Mouse (Mus musculus) G1E (cell line): ENCODE results near the gene Rpl29. TPM values are rescaled to one million over a fixed set of nuclear protein-coding genes. Genes with fewer than 3 reads are reported as not detected.

Source experiments
- ATAC-seq: 2 replicates; pipeline ENCODE4 v1.8.0; 2016; ENCODE audit warnings: mild to moderate bottlenecking; ENCODE audit not compliant: insufficient number of reproducible peaks, poor library complexity, low FRiP score, severe bottlenecking; ENCODE audit errors: extremely low read depth
- DNase-seq: peaks from one replicate; pipeline ENCODE4 v3.0.0; 2012; ENCODE audit warnings: low spot score
- H3K27me3 ChIP-seq: 2 replicates; pipeline ENCODE4 v1.6.1; 2012; ENCODE audit warnings: mild to moderate bottlenecking, low read length, inconsistent platforms; ENCODE audit not compliant: insufficient read depth
- H3K36me3 ChIP-seq: replicated peaks from 2 replicates; pipeline ENCODE3; 2012; ENCODE audit warnings: mild to moderate bottlenecking, inconsistent platforms
- H3K4me1 ChIP-seq: 2 replicates; pipeline ENCODE4 v1.6.1; 2012; ENCODE audit warnings: low read depth, low read length, inconsistent platforms, mixed read lengths; ENCODE audit not compliant: insufficient read depth
- H3K4me3 ChIP-seq: 2 replicates; pipeline ENCODE4 v1.5.1; 2012; ENCODE audit warnings: low read depth, mild to moderate bottlenecking, inconsistent platforms, low read length, moderate library complexity, mixed read lengths
- H3K9me3 ChIP-seq: replicated peaks from 2 replicates; pipeline ENCODE4 v1.6.1; 2012; ENCODE audit warnings: inconsistent platforms
- CTCF ChIP-seq: IDR thresholded peaks from 2 replicates; pipeline ENCODE4 v1.5.1; 2012; ENCODE audit warnings: low read depth, low read length, inconsistent platforms, mixed read lengths
- GATA1 ChIP-seq: IDR thresholded peaks from 2 replicates; pipeline ENCODE4 v1.6.1; 2012; ENCODE audit warnings: borderline replicate concordance, low read length, inconsistent platforms, mixed read lengths
- GATA2 ChIP-seq: IDR thresholded peaks from 2 replicates; pipeline ENCODE4 v1.6.1; 2012; ENCODE audit warnings: low read depth, low read length, inconsistent platforms, borderline replicate concordance
- POLR2AphosphoS5 ChIP-seq: IDR thresholded peaks from 2 replicates; pipeline ENCODE4 v1.6.1; 2012; ENCODE audit warnings: low read depth, low read length, inconsistent platforms; ENCODE audit not compliant: insufficient replicate concordance
- TAL1 ChIP-seq: conservative IDR thresholded peaks from 2 replicates; pipeline ENCODE4 v1.6.1; 2012; ENCODE audit warnings: low read depth, low read length, inconsistent platforms, mixed read lengths
- polyA plus RNA-seq: library from polyadenylated mRNA; stranded (reverse); fragments of >175 nt; gene quantifications from 2 replicates; pipeline ENCODE4 v1.2.3, GENCODE M21; 2012
- total RNA-seq, 2 experiments: library from RNA; stranded (forward) in 1 of 2; stranded (reverse) in 1 of 2; fragments of 200-1000 nt in 1 of 2; fragments of >200 nt in 1 of 2; fragmentation: Nextera tagmentation in 1 of 2; gene quantifications; 2 replicates each; pipeline ENCODE4 v1.2.3; 2014 to 2017

The Rpl29 gene
- total and polyA plus RNA-seq, 3 experiments = 29.5 to 149 (median 81.1) TPM

DNA sequence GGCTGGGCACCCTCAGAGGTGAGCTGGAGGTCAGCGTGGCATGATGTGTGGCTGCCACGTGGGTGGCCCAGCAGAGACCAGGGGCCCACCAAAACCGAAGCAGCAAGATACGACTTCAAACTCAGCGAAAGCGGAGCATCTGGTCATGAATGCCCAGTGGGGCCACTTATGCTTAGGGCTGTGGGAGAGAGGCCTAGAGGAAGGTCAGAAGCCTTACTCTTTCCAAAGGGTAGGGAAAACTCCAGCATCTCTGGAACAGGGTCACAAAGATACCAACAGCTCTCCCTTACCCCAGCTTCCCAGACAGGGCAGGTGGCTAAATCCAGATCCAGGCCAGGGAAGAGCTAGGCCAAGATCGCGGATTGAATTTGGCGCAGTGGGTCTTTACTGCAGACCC is 27.9 kb downstream of the Rpl29 start:
- Histone ChIP-seq H3K4me3 (no peak overlapping the region), H3K27me3 (peaks cover 84% of the 10 kb centered on the region), H3K4me1 (peaks cover 30% of the 10 kb centered on the region), H3K9me3 (no peaks in the 10 kb centered on the region), H3K36me3 (no peaks in the 10 kb centered on the region)
- DNase-seq = no peak
- no peak for TF ChIP-seq GATA2
- no peak for TF ChIP-seq TAL1
- no peak for TF ChIP-seq GATA1
- no peak for TF ChIP-seq CTCF
- no peak for ATAC-seq

DNA sequence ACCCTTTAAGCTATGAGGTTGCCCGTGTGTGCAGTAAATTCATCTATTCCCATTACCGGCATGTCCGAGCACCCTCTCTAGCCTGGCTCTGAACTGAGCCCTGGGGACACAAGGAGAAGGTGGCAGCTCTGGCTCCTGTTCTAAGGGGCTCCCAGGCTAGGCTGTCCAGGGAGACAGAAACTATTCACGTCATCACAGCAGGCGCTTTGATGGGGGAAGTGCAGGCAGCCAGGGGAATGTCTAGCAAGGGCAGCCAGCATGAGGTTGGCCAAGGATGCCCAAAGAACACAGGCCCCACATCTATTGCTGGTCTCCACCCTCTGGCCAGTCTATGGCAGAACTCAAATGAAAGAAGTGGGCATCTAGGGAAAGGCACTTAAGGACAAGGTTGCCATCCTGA is 28.7 kb downstream of the Rpl29 start:
- peaks cover 23% of the 10 kb centered on the region for H3K4me1 ChIP-seq
- H3K9me3 ChIP-seq = no peaks in the 10 kb centered on the region
- no peak for ATAC-seq
- no peak overlapping the region for H3K4me3 ChIP-seq
- peaks cover 78% of the 10 kb centered on the region for H3K27me3 ChIP-seq
- no peaks in the 10 kb centered on the region for H3K36me3 ChIP-seq
- no peak for TF ChIP-seq TAL1
- no peak for TF ChIP-seq GATA2
- DNase-seq = no peak

DNA sequence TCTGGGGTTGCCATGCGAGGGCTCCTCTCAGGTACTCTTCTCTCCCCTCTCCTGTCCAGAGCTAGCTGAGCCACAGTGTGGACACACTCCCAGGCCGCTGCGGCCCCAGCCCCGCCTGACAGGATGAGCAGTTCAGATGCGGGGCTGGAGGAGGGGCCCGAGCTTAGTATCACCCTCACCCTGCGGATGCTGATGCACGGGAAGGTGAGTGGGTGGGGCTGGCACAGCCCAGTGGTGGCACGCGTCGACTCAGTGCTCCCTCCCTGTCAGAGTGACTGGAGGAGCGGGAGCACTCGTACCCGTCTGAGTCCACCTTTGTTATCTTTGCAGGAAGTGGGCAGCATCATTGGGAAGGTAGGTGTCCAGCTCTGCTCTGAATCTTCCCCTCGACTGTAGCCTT is 30.7 kb downstream of the Rpl29 start:
- Histone ChIP-seq H3K9me3 (peaks cover 4% of the 10 kb centered on the region), H3K36me3 (no peaks in the 10 kb centered on the region), H3K27me3 (peaks cover 70% of the 10 kb centered on the region), H3K4me3 (no peak overlapping the region), H3K4me1 (peaks cover 7% of the 10 kb centered on the region)
- DNase-seq (no peak), ATAC-seq (no peak)
- TF ChIP-seq TAL1 (no peak), CTCF (no peak), GATA1 (no peak), POLR2AphosphoS5 (no peak), GATA2 (no peak)

DNA sequence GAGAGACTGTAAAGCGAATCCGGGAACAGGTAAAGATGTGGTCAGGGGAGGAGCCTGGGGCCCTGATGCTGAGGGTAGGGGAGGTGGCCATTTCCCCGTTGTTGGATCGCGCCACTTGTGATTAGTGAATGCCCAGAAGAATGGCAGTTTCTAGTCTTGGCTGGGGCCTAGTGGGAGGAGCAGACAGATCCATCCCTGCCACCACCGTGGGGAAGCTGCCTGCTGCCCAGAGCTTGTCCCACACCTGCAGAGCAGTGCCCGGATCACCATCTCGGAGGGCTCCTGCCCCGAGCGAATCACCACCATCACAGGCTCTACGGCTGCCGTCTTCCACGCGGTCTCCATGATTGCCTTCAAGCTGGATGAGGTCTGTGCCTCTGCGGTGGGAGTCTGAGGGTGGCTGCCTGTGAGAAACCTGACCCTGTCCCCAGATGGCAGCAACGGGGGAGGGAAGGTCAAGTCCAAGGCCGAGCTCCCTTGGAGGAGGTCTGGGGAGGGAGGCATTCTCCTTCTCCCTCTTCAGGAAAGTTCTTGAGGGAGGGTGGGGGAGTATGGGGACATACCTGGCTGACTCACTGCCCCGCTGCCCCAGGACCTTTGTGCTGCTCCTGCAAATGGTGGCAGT is 31.3 kb downstream of the Rpl29 start:
- H3K4me3 ChIP-seq = no peak overlapping the region
- no peaks in the 10 kb centered on the region for H3K36me3 ChIP-seq
- H3K9me3 ChIP-seq = peaks cover 9% of the 10 kb centered on the region
- ATAC-seq (no peak), DNase-seq (no peak)
- H3K4me1 ChIP-seq = peaks cover 3% of the 10 kb centered on the region; the same call in 1 of the 2 replicates
- no peak for TF ChIP-seq GATA2
- H3K27me3 ChIP-seq = peaks cover 64% of the 10 kb centered on the region

DNA sequence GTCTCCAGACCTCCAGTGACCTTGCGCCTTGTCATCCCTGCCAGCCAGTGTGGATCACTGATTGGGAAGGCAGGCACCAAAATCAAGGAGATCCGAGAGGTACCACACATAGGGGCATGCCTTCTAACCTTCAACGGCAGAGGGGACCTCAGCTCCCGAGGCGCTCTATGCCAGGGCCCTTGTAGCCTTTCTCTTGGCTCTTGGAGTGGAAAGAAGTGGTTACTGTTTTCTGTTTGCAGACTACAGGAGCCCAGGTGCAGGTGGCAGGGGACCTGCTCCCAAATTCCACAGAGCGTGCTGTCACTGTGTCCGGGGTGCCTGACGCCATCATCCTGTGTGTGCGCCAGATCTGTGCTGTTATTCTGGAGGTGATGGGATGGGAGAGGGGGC is 31.8 kb downstream of the Rpl29 start:
- Histone ChIP-seq H3K4me1 (peaks cover 3% of the 10 kb centered on the region; the same call in 1 of the 2 replicates), H3K36me3 (no peaks in the 10 kb centered on the region), H3K9me3 (peaks cover 12% of the 10 kb centered on the region), H3K27me3 (peaks cover 64% of the 10 kb centered on the region), H3K4me3 (no peak overlapping the region)
- no peak for DNase-seq
- no peak for TF ChIP-seq POLR2AphosphoS5
- TF ChIP-seq GATA1 = no peak
- no peak for TF ChIP-seq CTCF
- no peak for TF ChIP-seq TAL1
- no peak for TF ChIP-seq GATA2
- no peak for ATAC-seq

DNA sequence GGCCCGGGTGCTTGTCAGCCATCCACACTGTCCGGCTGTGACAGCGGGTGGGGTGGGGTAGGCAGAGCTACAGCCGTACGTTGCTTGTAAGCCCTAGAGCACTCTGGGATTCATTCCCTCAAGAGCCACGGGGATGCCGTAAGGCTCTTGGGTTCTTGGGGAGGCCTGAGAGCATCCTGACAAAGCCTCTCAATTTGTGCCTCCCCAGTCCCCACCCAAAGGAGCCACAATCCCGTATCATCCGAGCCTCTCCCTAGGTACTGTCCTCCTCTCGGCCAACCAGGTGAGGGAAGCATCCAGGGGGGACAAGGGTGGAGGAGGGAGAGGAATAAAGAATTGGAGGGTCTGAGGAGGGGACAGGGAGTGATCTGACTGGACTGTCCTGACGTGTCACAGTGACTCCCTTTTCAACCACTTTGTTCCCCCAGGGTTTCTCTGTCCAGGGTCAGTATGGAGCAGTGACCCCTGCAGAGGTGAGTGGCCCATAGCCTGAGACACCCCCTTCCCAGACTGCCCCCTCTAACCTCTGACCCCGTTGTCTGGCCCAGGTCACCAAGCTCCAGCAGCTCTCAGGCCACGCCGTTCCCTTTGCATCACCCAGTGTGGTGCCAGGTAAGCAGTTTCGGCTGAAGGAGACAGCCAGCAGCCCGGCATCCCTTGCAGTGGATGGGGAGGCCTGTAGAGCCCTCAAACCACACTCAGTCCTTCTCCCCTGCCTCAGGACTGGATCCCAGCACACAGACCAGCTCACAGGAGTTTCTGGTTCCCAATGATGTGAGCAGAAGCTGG is 32.6 kb downstream of the Rpl29 start:
- DNase-seq = no peak
- Histone ChIP-seq H3K36me3 (no peaks in the 10 kb centered on the region), H3K4me3 (no peak overlapping the region), H3K4me1 (no peaks in the 10 kb centered on the region), H3K27me3 (peaks cover 56% of the 10 kb centered on the region), H3K9me3 (peaks cover 12% of the 10 kb centered on the region)
- TF ChIP-seq TAL1 (no peak), POLR2AphosphoS5 (no peak), GATA1 (no peak), GATA2 (no peak), CTCF (no peak)
- no peak for ATAC-seq

DNA sequence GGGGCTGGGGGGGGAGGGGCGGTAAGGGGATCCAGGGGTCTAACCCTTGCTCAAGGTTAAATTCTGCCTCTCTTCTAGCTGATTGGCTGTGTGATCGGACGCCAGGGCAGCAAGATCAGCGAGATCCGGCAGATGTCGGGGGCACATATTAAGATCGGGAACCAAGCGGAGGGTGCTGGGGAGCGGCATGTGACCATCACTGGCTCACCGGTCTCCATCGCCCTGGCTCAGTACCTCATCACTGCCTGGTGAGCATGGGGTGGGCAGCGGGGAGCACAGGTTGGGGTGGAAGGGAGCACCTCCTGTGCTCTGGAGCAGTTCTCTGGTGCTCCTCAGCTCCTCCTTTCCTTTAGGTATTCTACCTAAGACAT is 33.2 kb downstream of the Rpl29 start:
- TF ChIP-seq POLR2AphosphoS5 (no peak), CTCF (no peak), GATA2 (no peak), GATA1 (no peak), TAL1 (no peak)
- ATAC-seq (no peak), DNase-seq (no peak)
- Histone ChIP-seq H3K9me3 (peaks cover 12% of the 10 kb centered on the region), H3K4me3 (no peak overlapping the region), H3K36me3 (no peaks in the 10 kb centered on the region), H3K27me3 (peaks cover 50% of the 10 kb centered on the region), H3K4me1 (no peaks in the 10 kb centered on the region)
